ENCODE assay signal across 9 mouse cellular contexts in genomic region chr5:131009510-131009909, GRCm38 (mm10).
DNase-seq lines count a peak whose midpoint lies in the region.
"Had no signal": no experiment of that assay in that cellular context is flagged by ENCODE, and none has a peak within 500 bp of the region (broad histone marks: within the 10 kb centered on the region; RNA-seq: fewer than 3 reads in every experiment).

No protein-coding gene starts in this region.

- 52% methylated on average over 6 of the region's 6 CpGs for WGBS in embryonic facial prominence, embryonic 10.5 days

- H3K4me3 ChIP-seq in embryonic facial prominence, embryonic 10.5 days, result no peak overlapping the region
- H3K4me3 ChIP-seq: megakaryocyte, embryonic 14.5 days had no signal

- H3K27me3 ChIP-seq in embryonic facial prominence, embryonic 10.5 days (replicated peaks; ENCODE audit: low read depth, poor library complexity, severe bottlenecking), result no peaks in the 10 kb centered on the region
- H3K27me3 ChIP-seq: megakaryocyte, embryonic 14.5 days had no signal

- no peaks in the 10 kb centered on the region for H3K4me1 ChIP-seq in embryonic facial prominence, embryonic 10.5 days
- H3K4me1 ChIP-seq: megakaryocyte, embryonic 14.5 days had no signal

- H3K27ac ChIP-seq in embryonic facial prominence, embryonic 10.5 days (replicated peaks), result no peak overlapping the region

- no peaks in the 10 kb centered on the region for H3K36me3 ChIP-seq in embryonic facial prominence, embryonic 10.5 days (replicated peaks)

- peak; percentile 32 for DNase-seq in heart, postnatal 4 days
- no peak for DNase-seq in heart, adult 9 months (ENCODE audit: low spot score in 2 of 2)
- peak; percentile 15 for DNase-seq in thymus, postnatal 4 days
- no peak for DNase-seq in thymus, postnatal 0 days (ENCODE audit: low spot score)
- DNase-seq in embryonic facial prominence, embryonic 10.5 days (ENCODE audit: low spot score), result peak; percentile 57
- peak; percentile 29 for DNase-seq in testis, postnatal 14 days (ENCODE audit: low spot score)
- DNase-seq in spleen, postnatal 36 days (ENCODE audit: low spot score in 2 of 2), result no peak
- no peak for DNase-seq in right cerebral cortex, postnatal 36 days (ENCODE audit: low spot score in 2 of 2)

- no peaks in the 10 kb centered on the region for H3K9me3 ChIP-seq in embryonic facial prominence, embryonic 10.5 days

Comparison
In these comparisons a context has a peak if more than half of its experiments do, and no peak if none do; other contexts are left out.
1. DNase-seq: peak in heart, postnatal 4 days (single experiment), thymus, postnatal 4 days (single experiment), embryonic facial prominence, embryonic 10.5 days (single experiment) and testis, postnatal 14 days (single experiment); none in heart, adult 9 months (0 of 2), thymus, postnatal 0 days (single experiment), spleen, postnatal 36 days (0 of 2) and right cerebral cortex, postnatal 36 days (0 of 2).